23 mouse cellular contexts compared by ENCODE assay signal in genomic region chr17:85564107-85564506, GRCm38 (mm10). TPM values are rescaled to one million over a fixed set of nuclear protein-coding genes. Genes with fewer than 3 reads are reported as not detected.
"Had no signal": no experiment of that assay in that cellular context is flagged by ENCODE, and none has a peak within 500 bp of the region (broad histone marks: within the 10 kb centered on the region; RNA-seq: fewer than 3 reads in every experiment).

No protein-coding gene starts in this region.

- H3K36me3 ChIP-seq: limb, embryonic 12.5 days; limb, embryonic 15.5 days; liver, embryonic 13.5 days had no signal

- H3K4me1 ChIP-seq: liver, embryonic 13.5 days had no signal

- H3K4me2 ChIP-seq: limb, embryonic 12.5 days; limb, embryonic 15.5 days; liver, embryonic 13.5 days; midbrain, embryonic 11.5 days had no signal

- H3K27me3 ChIP-seq: liver, embryonic 13.5 days had no signal

- H3K9ac ChIP-seq: limb, embryonic 12.5 days; limb, embryonic 15.5 days; liver, embryonic 13.5 days had no signal

- H3K4me3 ChIP-seq: limb, embryonic 12.5 days; limb, embryonic 15.5 days; liver, embryonic 13.5 days had no signal

- DNase-seq: kidney, adult 9 months; kidney, postnatal 14 days; kidney, postnatal 4 days; left cerebral cortex, postnatal 4 days; liver, embryonic 13.5 days; lung, adult 2 months; lung, postnatal 14 days; lung, postnatal 4 days; midbrain, embryonic 14.5 days; thymus, adult 18-20 months; thymus, postnatal 36 days had no signal

- H3K27ac ChIP-seq: limb, embryonic 12.5 days; limb, embryonic 15.5 days; liver, embryonic 13.5 days had no signal

RNA-seq across cellular contexts. Expression of gene Six3, which starts 49.3 kb away (rescaled TPM):
- total RNA-seq: megakaryocyte progenitor cell, adult 5-6 weeks; megakaryocyte-erythroid progenitor cell, adult 5-6 weeks had no signal
- polyA plus RNA-seq: kidney, embryonic 16.5 days; limb, embryonic 12.5 days; limb, embryonic 15.5 days; liver, embryonic 13.5 days; liver, embryonic 16.5 days; lung, adult 2 months; lung, embryonic 16.5 days; neural tube, embryonic 14.5 days; small intestine, adult 2 months; stomach, embryonic 16.5 days; testis, adult 2 months had no signal
